Mouse (Mus musculus): Measurements from ENCODE around the gene Gm340.
A peak's percentile ranks its signal among the peaks of the same experiment; 100 is the strongest.

The Gm340 gene

GRCm38 (mm10) chr19:41615606-41616224 lies 33.5 kb downstream of the Gm340 start:
- no peak for DNase-seq

GRCm38 (mm10) chr19:41616274-41616673 lies 34.1 kb downstream of the Gm340 start:
- DNase-seq: no peak

- no peak for DNase-seq
Observed at GRCm38 (mm10) chr19:41617102-41617501, 34.9 kb downstream of the Gm340 start.

- no peak for DNase-seq
Observed at GRCm38 (mm10) chr19:41618153-41618657, 36.0 kb downstream of the Gm340 start.

- DNase-seq: no peak
Observed at GRCm38 (mm10) chr19:41618771-41619385, 36.7 kb downstream of the Gm340 start.

GRCm38 (mm10) chr19:41620366-41621092 lies 38.4 kb downstream of the Gm340 start:
- no peak for DNase-seq

- DNase-seq: no peak
Observed at GRCm38 (mm10) chr19:41628970-41629369, 46.8 kb downstream of the Gm340 start.

- peak; percentile 55 for DNase-seq
Observed at GRCm38 (mm10) chr19:41629532-41629931, 47.4 kb downstream of the Gm340 start.

GRCm38 (mm10) chr19:41634099-41634498 lies 51.9 kb downstream of the Gm340 start:
- no peak for DNase-seq

GRCm38 (mm10) chr19:41634999-41635398 lies 52.8 kb downstream of the Gm340 start:
- DNase-seq: no peak
